Mouse (Mus musculus) kidney, adult 18-20 months (tissue): ENCODE data around the gene 9230102O04Rik.
A peak's percentile ranks its signal among the peaks of the same experiment; 100 is the strongest.

Source experiments
- DNase-seq: peaks from one replicate; pipeline ENCODE4 v3.0.0; 2021

9230102O04Rik gene

GRCm38 (mm10) chr2:9888913-9889650 lies at the start of gene 9230102O04Rik:
Gene 9230102O04Rik (minus strand): TSS chr2:9889540.
- DNase-seq: peak; percentile 63

DNA sequence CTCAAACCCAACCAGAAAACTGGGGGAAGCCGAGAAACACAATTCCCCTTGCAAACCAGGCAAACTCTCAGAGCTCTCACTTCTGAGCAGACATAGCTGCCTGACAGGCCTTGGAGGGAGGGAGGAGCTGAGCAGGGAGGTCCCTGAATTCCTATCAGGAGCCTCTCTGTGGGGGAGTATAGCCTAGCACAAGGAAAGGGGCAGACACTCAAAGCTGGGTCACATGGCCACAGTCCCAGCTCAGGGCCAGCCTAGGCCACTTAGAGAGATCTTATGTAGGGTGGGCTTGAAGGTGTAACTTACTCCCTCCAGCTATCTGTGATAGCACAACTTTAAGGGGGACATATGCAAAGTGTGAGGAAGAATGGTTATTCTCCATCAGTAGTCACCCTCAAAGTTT lies 46.6 kb upstream of the 9230102O04Rik start:
- DNase-seq: no peak

DNA sequence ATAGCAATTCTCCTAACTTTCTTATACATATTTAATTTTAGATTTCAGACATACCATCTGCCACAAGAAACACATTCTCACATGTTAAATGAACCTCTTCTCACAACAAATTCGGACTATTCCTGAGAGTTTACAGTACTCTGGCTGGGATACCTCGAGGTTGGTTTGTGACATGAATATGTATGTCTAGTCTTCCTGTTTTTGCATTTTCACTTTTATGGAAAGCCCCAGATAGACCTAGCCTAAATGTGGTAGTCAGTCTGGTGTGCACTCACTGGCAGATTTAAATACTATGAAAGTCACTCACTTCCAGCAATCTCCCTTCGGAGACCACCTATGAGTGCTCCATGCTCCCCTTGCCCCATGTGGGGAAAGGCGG lies 37.6 kb upstream of the 9230102O04Rik start:
- no peak for DNase-seq

- no peak for DNase-seq
These were observed 37.0 kb upstream of the 9230102O04Rik start for GRCm38 (mm10) chr2:9926194-9926904.

GRCm38 (mm10) chr2:9918691-9919471 lies 29.5 kb upstream of the 9230102O04Rik start:
- peak; percentile 61 for DNase-seq

DNA sequence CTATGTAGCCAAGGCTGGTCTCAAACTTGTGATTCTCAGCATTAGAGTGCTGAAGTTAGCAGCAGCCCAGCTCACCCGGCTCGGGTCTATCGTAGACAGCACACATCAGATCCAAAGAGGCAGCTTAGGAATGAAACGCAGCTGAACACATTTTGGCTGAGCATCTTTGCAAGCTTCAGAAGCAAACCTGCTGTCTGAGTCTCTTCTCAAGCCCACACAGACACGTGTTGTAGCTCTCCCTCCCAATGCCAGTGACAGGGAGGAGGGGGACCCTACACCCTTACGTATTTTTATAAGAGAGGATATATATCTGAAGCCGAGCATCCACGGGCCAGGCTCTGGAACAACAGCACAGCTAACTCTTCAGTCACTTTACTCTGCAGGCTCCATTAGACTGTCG lies 28.3 kb upstream of the 9230102O04Rik start:
- no peak for DNase-seq

GRCm38 (mm10) chr2:9905995-9906394 lies 16.7 kb upstream of the 9230102O04Rik start:
- peak; percentile 32 for DNase-seq

- no peak for DNase-seq
These were observed 14.7 kb upstream of the 9230102O04Rik start for GRCm38 (mm10) chr2:9903854-9904560.

DNA sequence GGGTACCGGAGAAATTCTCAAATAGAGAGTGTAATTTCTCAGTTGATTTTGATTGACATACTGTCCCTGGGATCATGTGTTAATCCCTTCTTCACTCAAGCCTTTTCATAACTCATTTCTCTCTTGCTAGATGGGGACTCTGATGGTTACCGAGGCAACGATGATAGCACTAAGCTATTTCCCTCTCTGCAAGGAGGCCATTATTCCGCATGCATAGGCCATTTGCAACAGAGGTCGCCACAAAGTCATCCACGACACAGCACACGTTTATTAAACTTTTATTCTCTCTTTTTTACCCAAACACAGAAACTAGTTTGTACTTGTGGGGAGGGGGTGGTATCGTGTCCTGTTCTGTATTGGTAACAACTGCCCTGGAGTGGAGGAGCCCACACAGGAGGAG lies 8.5 kb upstream of the 9230102O04Rik start:
- DNase-seq: no peak

DNA sequence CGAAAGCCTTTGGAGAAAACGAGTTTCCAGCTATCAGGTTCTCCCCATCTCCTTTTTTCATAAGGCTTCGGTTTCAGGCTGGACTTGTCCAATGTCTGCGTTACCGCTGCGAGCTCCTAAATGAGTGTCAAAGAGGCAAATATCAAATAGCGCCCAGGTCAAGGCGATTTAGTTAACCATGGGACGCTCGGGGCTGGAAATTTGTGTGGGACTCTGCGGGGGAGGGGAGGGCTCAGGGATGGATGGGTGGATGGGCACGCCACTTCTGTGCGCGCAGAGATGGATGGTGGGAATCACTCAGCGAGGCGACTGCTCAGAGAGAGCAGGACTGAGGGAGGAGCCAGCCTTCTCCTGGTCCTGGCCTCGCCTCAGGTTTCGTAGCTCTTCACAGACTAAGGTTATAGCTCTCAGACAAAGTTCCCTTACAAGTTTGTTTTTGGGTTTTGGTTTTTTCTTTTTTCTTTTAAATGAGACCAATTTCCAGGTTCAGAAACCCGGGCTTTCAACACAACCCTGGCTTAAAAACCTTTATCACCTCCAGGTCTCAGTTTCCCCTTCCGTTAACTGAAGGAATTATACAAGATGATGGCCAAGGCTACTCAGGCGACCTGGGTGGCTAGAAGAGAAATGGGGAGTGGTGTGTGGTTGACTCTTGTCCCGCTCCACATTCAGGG lies 6.9 kb upstream of the 9230102O04Rik start:
- DNase-seq: no peak

- no peak for DNase-seq
These were observed 5.7 kb upstream of the 9230102O04Rik start for GRCm38 (mm10) chr2:9894836-9895593.

DNA sequence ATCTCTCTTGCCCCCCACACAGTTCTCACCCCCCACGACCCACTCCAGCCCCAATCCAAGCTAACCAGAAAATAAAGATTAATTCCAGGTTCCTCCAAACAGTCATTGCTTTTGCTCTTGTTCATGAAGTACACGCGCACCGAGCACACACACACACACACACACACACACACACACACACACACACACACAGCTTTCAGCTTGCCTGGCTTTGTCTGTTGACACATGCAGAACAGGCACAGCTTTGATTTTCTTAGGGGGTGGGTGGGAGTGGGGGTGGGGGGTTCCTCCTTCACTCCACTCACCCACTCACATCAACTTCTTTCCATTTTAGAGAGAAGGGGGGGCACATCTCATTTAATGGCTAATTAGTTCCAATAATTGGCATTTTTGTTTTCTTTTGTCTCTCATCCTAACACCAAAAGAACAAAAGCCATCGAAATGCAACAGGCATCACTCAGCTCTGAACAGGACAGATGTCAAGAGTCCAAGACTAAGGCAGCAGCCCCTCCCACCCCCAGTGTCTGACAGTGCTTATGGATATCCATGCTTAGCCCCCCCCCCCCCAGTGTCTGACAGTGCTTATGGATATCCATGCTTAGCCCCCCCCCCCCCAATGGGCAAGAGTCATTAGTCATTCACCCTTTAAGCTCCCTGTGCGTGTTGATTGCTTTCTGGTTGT lies 4.1 kb upstream of the 9230102O04Rik start:
- DNase-seq: no peak

GRCm38 (mm10) chr2:9892541-9892940 lies 3.2 kb upstream of the 9230102O04Rik start:
- DNase-seq: no peak

DNA sequence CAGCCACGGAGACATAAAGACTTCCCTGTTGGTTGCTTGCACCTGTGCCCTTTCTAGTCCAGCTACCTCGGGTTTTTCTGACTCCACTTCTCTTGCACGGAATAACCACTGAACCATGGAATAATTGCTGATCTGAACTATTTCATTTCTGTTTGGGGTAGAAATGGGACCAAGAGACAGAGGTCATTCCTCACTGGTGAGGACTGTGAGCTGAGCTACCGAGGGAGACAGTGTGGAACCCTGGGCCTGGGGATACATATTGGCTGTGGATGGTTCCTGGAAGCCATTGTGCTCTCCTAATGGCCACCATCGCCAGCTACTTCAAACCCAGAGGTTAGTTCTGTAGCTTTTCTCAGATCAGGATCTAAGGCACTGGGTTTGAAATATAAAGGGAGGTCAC lies 1.6 kb upstream of the 9230102O04Rik start:
- no peak for DNase-seq

- DNase-seq: no peak
These were observed 911 bp upstream of the 9230102O04Rik start for GRCm38 (mm10) chr2:9890251-9890650.

GRCm38 (mm10) chr2:9889651-9890183 lies 377 bp upstream of the 9230102O04Rik start, which contains the start of gene Gata3:
Gene Gata3 (minus strand): TSS chr2:9890034.
- DNase-seq: no peak

DNA sequence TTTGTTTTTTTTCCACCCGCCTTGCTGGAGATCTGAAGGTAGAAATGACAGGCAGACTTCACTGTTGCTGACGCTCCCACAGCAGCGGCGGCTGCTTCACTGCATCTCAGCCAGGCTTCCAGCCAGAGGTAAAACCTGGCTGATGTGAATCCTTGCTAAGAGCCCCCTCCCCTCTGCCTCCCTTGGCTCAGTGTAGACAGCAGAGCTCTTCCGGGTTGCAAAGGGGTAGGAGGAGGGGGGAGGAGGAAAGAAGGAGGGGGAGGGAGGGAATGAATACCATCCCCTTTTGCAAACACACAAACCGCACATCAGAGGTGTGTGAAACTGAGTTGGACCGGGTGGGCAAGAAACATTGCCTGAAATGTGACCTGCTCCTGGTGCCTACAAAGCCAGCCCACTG lies 1.7 kb downstream of the 9230102O04Rik start:
- no peak for DNase-seq

- no peak for DNase-seq
These were observed 2.3 kb downstream of the 9230102O04Rik start for GRCm38 (mm10) chr2:9886921-9887610.

GRCm38 (mm10) chr2:9886031-9886430 lies 3.3 kb downstream of the 9230102O04Rik start:
- no peak for DNase-seq

DNA sequence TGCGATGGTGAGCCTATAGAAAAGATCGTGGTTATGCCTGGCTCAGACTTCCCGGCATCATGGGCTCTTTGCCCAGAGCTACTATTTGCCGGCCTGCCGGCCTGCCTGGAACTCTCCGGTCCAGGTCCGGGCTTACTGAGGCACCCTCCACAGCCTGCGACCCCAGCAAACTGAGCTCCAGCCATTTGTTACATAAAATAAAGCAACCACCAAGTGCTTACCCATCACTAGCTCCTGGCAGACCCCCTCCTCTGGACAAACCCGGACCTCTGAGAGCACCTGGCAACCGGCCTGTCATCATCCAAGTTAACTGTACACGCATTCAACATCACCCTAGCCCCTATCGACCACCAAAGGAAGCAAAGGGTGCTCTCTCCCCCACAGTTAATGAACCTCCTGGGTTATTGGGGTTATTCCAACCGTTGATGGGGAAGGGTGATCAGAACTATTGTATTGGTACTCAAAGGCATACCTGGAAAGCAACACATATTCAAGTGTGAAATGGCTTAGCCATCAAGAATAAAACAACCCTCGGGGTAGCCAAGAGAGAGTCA lies 4.0 kb downstream of the 9230102O04Rik start:
- DNase-seq: no peak
